Mouse (Mus musculus) thymus, postnatal 25 days (tissue): Measurements from ENCODE around the gene Ece2.

ENCODE experiments used
- DNase-seq: peaks from one replicate; pipeline ENCODE4 v3.0.0; 2022

The Ece2 gene

GRCm38 (mm10) chr16:20629731-20630634, at the start of gene Ece2:
Ece2 (plus strand) TSS chr16:20629828.
- peak; percentile 8 for DNase-seq

DNA sequence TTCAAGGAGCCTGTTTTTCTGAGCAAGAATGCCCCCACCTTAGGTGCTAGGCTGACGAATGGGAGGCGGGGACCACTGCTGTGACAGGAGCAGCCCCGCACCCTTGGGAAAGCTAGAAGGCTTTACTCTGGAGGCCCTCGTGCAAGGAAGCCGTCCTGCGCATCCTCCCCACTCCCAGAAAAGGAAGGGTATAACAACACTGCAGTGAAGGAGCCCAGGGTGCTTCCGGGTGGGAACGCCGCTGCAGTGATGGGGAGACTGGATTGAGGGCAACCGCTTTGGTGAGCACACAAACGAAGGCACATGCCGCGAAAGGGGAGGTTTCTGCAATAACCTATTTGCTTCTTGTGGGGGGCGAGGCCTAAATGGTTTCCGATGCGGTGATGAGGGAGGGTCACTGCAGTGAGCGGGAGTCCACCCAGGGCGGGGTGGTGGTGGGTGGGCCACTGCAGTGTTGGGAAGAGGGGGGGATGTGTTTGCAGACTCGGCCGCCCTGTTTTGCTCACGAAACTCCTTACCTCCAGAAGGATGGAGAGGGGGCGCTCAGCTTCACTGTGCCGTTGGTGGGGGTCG, 40.2 kb upstream of the Ece2 start, which contains the start of gene Vwa5b2:
TSS of gene Vwa5b2 (plus strand) at position 106 of the 573 bp plus-strand sequence.
- no peak for DNase-seq

DNA sequence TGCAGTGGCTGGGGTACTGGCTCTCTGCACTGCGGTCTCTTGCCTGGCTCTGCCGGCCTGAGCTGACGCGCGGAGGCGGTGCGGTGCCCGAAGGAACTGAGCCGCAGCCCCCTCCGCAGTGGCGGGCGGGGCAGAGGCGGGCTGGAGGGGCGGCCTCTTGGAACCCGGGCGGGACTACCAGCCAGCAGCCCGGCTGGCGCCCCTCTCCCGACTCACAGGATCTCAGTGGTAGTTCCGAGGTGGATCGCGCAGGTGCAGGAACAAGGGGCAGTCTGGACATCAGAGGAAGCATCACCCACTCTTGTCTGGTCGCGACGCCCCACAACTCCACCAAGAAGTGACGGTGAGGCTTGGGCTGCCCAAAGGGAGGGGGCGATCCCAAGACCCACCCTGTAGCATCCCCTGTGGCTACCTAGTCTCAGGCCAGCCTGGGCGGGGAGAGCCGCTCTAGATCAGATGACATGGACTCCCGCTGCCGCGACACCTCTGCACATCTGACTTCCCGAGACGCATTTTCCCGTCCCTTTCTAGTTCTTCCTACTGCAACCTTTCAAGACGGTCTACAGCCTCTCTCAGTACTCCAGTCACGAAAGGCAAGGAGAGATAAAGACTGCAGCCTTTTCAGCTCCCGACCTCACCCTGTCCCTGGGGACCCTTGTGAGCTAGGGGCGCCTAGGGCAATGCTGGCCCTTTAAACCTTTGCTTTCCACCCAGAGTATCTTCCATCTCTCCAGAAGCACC, 39.5 kb upstream of the Ece2 start:
- DNase-seq: no peak

GRCm38 (mm10) chr16:20590680-20591038, 39.0 kb upstream of the Ece2 start:
- DNase-seq: no peak

DNA sequence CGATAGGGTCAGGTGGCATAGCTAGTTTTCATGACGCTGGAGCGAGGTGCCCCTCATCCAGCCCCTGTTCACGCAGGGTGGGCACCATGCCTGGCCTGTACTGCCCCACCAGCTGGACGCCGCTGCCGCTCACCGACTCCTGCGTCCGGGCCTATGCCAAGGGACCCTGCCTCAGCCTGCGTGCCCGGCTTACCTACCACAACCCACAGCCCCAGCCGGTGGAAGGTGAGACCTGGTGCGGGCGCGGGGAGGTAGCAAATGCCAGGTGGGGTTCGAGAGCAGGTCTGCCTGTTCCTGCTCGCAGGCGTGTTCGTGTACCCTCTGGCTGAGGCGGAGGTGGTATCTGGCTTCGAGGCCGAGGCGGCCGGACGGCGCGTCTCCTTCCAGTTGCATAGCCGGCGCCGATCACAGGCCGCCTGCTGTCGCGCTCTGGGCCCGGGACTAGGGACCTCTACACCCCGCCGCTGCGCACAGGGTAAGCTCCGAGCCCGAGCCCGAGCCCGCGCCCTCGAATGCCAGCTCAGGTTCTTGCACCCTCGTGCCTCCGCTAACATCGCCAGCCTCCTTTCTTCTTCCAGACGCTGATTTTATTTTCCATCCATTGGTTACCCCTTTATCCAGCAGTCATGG, 38.4 kb upstream of the Ece2 start:
- DNase-seq: no peak

GRCm38 (mm10) chr16:20595060-20595673, 34.5 kb upstream of the Ece2 start:
- no peak for DNase-seq

DNA sequence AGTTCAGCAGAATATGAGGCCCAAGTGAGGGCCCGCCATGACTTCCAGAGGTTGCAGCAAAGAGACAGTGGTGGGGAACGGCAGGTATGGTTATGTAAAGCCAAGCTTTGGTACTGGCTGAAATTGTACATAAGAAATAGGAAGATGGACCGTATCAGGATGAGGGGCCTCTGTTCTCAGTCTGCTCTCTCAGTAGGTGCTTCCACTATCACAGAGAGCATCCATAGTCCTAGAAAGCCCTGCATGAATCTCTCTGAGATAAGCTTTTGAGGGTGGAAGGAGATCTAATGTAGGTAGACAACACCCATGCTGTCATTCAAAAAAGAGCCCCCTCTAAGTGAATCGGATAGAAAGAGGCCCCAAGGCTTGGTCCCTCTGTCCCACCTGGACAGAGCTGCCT, 33.9 kb upstream of the Ece2 start:
- DNase-seq: no peak

DNA sequence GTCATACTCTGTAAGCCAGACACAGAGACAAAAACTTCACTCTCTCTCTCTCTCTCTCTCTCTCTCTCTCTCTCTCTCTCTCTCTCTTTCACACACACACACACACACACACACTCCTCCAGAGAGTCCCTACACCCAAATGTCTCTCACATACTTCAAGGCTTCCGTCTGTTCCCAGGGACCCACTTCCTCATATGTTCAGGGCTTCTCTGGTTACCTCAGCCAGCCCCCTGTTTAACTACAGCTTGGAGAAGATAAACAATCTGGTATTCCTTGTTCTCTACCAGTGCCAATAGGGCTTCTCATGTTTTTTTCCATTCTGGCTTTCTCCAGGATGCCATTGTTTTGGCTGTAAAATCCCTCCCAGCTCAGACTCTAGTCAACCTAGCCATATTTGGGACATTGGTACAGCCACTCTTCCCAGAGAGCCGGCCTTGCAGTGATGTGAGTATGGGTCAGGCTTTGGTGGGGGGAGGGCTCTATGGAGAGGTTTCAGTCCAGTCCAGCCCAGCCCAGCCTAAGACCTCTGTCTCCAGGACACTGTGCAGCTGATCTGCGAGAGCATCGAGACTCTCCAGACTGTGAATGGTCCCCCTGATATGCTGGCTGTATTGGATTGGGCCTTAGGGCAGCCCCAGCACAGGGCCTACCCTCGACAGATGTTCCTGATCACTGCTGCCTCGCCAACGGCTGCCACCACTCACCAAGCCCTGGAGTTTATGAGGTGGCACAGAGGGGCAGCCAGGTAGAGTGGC, 32.8 kb upstream of the Ece2 start:
- DNase-seq: no peak

DNA sequence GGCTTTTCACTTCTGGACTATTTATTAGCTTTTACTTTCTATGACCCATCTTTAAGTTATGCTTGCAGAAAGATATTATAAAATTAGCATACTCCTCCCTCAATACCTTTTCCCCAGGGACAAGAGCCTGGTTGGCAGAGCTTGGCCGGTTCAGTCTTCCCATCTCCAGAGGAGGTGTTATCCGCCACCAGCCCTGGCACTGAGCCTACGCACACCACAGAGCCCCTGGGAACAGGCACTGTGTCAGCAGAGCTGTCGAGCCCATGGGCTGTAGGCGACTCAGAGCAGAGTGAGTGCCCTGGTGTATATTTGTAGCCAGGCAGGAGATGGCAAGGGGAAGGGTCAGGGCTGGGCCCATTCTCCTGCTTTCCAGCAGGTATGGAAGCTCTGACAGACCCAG, 29.1 kb upstream of the Ece2 start:
- DNase-seq: no peak

DNA sequence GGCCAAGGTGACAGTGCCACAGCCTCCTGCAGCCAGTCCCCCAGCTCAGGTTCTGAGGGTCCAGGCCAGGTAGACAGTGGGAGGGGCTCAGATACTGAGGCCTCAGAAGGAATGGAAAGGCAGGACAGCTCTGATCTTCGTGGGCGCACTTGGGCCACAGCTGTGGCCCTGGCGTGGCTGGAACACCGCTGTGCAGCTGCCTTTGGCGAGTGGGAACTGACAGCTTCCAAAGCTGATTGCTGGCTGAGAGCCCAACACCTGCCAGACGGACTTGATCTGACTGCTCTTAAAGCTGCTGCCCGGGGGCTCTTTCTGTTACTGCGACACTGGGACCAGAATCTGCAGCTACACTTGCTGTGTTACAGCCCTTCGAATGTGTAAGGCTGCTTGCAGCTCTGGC, 24.9 kb upstream of the Ece2 start:
- DNase-seq: no peak

DNA sequence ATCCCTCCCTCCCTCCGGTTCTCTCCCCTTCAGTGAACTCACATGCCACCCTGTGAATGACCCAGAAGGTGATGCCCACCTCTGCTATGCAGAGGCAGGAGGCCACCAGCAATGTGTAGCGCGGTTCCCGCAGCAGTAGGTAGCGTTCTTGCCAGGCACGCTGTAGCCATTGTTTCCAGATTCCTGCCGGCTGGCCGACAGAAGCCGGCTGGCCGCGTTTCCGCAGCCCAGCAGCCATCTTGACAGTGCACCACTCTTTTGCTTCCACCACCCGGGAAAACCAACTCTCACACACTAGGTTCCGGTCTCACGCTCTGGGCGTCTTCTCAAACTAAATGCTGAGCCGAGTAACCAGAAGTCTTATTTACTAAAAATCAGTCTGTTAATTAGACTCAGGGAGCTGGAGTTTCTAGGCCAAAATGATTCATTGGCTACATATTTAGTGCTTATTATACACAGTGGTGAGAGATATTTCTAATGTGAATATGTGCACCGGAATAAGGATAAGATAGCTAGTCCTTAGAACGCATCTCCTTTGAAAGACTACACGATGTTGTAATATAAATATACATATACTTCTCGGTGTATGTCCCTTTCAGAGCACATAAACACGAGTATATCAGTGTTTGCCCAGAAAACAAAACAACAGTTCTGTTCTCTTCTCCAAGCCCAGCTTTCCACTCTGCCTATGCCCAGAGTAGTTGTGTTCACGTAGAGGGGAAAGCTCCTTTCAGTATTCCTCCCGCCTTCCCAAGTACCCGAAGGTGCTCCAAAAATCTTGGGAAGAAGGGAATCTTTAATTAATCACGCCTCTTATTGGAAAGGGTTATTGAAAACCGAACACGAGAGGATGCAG, 18.9 kb upstream of the Ece2 start:
- DNase-seq: peak; percentile 81

GRCm38 (mm10) chr16:20611357-20612227, 18.0 kb upstream of the Ece2 start, which contains the start of the genes Eef1akmt4, Gm49333 and Alg3:
Eef1akmt4 (plus strand) TSS chr16:20611593.
Gm49333 (plus strand) TSS chr16:20611610.
Alg3 (minus strand) TSS chr16:20611735.
- peak; percentile 85 for DNase-seq

DNA sequence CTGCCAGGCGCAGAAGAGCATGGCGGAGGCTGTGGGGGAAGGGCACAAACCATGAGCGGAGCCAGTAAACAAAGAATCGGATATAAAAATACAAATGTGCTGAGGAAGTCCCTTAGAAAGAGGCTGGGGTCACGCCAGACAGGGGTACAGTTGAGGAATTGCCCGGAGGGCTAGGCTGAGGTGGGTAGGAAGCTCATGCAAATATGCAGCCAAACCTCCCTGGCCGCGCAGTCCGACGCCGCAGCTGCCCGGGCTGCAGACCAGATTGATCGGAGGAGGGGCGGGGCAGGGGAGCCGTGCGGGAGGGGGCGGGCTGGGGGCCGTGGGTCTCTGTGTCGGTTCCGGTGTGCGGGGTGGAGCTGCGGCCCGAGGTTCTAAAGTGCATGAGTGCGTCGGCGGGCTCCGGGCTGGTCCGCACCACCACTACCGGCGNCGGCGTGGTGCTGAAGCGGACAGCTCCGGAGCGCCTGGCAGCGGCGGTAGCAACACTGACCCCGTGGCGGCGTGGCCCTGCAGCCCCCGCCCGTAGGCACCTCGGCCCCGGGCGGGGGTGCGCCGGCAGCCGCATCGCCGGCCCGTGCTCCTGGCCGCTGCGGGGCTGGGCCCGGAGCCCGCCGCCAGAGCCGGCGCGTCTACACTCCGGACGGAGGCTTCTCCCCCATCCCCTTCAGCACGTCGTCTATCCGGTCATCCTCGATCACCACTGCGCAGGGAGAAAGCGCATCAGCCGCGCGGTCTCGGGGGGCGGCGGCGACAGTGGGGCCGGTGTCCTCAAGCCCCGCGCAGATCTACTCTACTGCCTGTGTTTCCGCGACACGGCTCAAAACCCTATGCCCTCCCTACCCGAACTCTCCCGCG, 9.9 kb upstream of the Ece2 start:
- DNase-seq: no peak

- DNase-seq: peak; percentile 8
Measured at GRCm38 (mm10) chr16:20620399-20620735, 9.3 kb upstream of the Ece2 start.

- peak; percentile 23 for DNase-seq
Measured at GRCm38 (mm10) chr16:20620751-20621190, 8.9 kb upstream of the Ece2 start.

DNA sequence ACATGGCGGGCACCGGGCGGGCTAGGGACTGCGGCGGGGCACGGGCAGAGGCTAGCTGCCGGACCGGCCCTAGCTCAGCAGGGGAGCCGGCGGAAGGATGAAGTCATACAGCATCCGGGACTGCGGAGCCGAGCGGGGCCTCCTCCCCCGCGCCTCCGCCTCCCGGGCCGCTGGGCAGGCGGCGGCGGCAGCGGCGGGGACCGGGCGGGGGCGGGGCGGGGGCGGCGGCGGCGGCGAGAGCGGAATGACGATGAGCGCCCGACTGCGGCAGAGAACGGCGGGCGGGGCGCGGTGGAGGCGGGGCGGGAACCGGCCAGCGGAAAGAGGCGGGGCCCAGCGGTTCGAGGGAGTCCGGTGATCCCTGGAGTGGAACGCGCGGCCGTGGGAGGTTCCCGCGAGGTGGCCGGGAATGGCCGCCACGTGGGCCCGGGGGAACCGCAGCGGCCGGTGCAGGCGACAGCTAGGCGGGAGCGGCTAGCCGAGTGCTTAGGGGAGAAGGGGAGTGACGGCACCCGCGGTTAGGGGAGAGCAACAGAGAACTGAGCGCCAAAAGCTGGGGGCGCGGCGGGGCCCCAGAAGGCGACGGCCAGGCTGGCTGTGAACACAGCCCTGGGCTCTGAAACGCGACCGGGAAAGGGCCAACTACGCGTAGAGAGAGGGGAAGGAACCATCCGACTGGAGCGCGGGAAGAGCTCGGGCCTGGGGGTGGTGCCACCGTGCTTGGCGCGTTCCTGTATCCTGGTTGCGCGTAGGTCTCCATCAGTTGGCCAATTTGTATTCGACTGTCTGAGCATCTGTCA, 8.2 kb upstream of the Ece2 start, which contains the start of gene Camk2n2:
TSS of gene Camk2n2 (minus strand) at position 97 of the 800 bp plus-strand sequence.
- DNase-seq: peak; percentile 48

DNA sequence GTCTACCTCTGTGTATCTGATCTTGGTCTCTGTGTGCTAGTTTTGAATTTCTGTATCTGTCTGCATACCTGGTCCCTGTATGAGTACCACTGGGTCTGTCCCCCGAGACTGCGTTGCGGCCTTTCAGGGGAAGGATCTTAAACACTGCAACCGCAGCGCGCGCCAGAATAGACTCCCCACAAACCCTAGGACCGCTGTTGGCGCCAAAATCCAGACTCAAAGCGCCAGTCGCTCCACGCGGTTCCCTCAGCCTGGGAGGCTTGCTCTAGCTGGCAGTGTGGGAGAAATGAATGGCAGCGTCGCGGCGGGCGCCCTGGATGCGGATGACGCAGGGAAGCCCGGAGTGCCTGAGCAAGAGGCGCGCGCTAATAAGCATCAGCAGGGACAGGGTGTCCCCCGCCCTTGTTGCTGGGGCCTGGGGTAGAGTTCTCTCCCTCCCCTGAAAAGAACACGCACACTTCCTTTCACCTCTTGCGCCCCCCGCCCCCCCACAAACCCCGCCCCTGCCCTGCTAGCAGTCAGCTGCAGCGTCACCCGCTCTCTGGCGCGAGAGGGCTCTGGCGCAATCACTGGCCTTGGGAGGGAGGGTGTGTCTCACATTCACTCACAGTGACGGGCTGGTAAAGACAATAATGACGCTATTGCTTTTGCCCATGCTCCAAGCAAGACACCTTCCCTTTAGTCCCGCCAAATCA, 7.5 kb upstream of the Ece2 start:
- peak; percentile 35 for DNase-seq
